Mouse (Mus musculus): ENCODE data around the gene Ccdc180.

Gene Ccdc180

DNA sequence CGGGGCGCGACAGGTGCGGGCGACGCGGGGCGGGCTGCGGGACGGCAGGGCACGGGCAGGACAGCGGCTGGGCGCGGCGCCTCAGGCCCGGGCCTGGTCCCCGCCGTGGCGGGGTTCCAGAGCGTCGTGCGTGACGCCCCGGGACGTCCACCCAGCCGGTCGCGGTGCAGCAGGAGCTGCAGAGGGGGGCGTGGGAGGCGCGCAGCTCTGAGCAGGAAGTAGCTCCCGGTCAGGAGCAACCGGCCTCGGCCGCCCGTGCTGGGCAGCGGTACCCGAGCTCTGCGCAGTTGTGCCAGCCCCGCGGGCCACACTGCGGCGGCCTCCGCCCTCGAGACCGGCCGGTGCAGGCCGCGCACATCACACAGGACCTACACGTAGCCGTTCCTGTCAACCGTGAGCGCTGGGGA lies 82.3 kb downstream of the Ccdc180 start:
- DNase-seq = peak; percentile 70 to 91

GRCm38 (mm10) chr4:45972951-45973350 lies 82.8 kb downstream of the Ccdc180 start:
- DNase-seq = no peak

GRCm38 (mm10) chr4:45976931-45977667 lies 87.0 kb downstream of the Ccdc180 start:
- DNase-seq = peak in 1 of 2 experiments; percentile 46

GRCm38 (mm10) chr4:45979916-45980315 lies 89.8 kb downstream of the Ccdc180 start:
- DNase-seq = peak; percentile 49 to 64

GRCm38 (mm10) chr4:45981054-45981453 lies 91.0 kb downstream of the Ccdc180 start:
- DNase-seq = no peak

DNA sequence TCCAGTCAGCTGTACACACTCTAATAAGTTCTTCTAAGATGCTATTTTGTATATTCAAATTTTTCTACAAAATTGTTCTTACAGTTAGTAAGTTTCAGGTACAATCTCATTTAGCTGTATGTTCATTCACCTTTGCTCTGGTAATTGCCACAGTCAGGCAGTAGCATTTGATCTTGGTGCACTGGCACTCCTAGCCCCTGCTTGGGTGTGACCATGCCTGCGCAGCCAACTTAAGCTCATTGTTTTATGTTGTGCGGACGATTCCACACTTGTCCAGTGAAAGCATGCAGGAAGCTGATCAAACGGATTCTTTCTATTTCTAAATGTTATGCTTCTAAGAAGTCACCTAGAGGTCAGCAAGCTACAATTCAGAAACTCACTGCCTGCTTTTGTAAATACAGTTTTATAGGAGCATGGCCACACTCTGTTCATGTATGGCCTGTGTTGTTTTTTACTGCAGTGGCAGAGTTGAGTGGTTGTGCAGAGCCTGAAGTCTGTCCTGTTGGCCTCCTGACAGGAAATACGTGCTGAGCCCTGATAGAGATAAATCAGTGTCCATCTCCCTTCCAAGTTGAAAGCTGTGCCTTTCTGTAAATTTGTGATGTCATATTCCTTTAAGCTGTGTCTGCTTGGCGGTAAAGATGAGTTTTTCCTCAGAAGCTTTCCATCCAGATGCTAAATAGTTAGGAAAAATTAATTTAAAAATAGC lies 100.5 kb downstream of the Ccdc180 start:
- no peak for DNase-seq

- DNase-seq = no peak
These were observed 108.4 kb downstream of the Ccdc180 start for GRCm38 (mm10) chr4:45998536-45998935.

Data from kidney, postnatal 25 days (tissue).